Mouse (Mus musculus) spleen, postnatal 4 days (tissue): ENCODE data around the gene Gm21671.
A peak's percentile ranks its signal among the peaks of the same experiment; 100 is the strongest.
"Not testable (repeated sequence)": the region's sequence is repeated elsewhere in the genome, so short reads cannot be mapped to it uniquely, and the experiment has no call there.

ENCODE experiments used
- DNase-seq, 2 experiments: peaks; one replicate each; pipeline ENCODE4 v3.0.0; 2022; ENCODE audit warnings: low spot score in 2 of 2

Gene Gm21671

DNA sequence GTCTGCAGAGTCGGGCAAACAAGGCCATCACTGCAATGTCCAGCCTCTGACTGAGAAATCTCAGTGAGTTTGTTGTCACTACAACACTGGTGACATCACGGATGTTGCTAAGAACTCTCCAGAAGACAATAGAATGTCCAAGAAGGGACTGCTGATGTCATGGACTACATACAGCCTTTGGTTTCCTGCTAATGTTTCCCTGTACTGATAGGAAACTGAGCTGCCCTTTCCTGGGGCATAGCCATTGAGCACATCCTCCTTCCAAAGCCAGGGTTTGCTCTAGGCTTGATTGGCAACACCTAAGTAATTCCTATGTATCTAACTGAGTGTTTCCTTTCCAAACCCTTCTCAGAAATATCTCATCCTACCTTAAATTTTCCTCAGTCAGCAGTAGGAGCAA, at the start of gene Gm21671:
TSS of gene Gm21671 (minus strand) at position 101 of the 400 bp plus-strand sequence.
- not testable (repeated sequence) for DNase-seq

DNA sequence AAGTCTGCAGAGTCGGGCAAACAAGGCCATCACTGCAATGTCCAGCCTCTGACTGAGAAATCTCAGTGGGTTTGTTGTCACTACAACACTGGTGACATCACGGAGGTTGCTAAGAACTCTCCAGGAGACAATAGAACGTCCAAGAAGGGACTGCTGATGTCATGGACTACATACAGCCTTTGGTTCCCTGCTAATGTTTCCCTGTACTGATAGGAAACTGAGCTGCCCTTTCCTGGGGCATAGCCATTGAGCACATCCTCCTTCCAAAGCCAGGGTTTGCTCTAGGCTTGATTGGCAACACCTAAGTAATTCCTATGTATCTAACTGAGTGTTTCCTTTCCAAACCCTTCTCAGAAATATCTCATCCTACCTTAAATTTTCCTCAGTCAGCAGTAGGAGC, 34.3 kb upstream of the Gm21671 start, which contains the start of gene Gm21698:
TSS of gene Gm21698 (minus strand) at position 101 of the 400 bp plus-strand sequence.
- DNase-seq, result not testable (repeated sequence)

DNA sequence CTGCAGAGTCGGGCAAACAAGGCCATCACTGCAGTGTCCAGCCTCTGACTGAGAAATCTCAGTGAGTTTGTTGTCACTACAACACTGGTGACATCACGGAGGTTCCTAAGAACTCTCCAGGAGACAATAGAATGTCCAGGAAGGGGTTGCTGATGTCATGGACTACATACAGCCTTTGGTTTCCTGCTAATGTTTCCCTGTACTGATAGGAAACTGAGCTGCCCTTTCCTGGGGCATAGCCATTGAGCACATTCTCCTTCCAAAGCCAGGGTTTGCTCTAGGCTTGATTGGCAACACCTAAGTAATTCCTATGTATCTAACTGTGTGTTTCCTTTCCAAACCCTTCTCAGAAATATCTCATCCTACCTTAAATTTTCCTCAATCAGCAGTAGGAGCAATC, 18.3 kb upstream of the Gm21671 start, which contains the start of gene Gm21680:
TSS of gene Gm21680 (minus strand) at position 101 of the 400 bp plus-strand sequence.
- not testable (repeated sequence) for DNase-seq

DNA sequence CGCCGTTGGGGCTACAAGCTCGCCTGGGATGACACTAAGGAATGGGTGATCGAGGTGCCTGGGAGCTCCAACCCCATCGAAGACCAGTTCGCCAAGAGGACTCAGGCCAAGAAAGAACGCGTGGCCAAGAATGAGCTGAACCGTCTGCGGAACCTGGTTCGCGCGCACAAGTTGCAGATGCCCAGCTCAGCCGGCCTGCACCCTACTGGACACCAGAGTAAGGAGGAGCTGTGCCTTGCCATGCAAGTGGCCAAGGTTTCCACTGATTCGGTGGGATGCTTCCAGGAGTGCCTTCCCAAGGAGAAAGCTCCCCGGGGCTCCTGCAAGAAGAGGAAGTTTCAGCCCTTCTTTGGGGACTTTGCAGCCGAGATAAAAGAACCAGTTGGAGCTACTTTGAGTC, 2.8 kb upstream of the Gm21671 start:
- DNase-seq, result peak in 1 of 2 experiments; percentile 42

DNA sequence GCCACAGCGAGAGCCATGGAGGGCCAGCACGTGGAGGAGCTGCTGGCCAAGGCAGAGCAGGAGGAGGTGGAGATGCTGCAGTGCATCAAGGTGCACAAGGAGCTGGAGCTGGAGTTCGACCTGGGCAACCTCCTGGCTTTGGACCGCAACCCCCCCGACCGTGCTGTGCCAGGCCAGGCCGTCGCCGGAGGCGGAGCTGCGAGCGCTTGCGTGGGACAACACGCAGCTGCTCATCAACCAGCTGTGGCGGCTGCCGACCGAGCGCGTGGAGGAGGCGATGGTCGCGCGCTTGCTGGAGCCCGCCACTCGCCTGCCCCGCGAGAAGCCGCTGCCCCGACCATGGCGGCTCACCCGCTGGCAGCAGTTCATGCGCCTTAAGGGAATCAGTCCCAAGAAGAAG, 2.4 kb upstream of the Gm21671 start:
- DNase-seq, result not testable (repeated sequence)

DNA sequence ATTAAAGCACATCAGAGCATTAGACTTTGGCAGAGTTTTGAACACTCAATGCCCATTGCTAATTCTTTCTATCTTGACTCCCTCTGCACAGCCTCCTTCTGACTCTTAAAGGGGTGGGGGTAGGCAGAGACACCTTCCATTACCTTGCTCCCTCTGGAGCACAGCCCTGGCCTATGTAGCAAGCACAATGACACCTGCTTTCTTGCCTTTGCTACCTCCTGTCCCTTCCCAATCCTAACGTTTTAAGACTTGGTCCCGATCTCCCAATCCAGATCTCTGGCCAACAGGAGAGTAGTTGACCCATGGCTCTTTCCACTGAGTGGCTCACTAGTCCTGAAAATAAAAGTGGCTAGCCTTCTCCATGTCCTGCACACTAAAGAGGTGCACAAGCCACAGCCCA, 8.8 kb downstream of the Gm21671 start:
- DNase-seq, result peak in 1 of 2 experiments; percentile 45

DNA sequence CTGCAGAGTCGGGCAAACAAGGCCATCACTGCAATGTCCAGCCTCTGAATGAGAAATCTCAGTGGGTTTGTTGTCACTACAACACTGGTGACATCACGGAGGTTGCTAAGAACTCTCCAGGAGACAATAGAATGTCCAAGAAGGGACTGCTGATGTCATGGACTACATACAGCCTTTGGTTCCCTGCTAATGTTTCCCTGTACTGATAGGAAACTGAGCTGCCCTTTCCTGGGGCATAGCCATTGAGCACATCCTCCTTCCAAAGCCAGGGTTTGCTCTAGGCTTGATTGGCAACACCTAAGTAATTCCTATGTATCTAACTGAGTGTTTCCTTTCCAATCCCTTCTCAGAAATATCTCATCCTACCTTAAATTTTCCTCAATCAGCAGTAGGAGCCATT, 11.9 kb downstream of the Gm21671 start, which contains the start of gene Gm21663:
TSS of gene Gm21663 (minus strand) at position 101 of the 400 bp plus-strand sequence.
- DNase-seq, result not testable (repeated sequence)
